ENCODE assay signal across 19 mouse cellular contexts in genomic region chr13:24955091-24955490, GRCm38 (mm10).
"Had no signal": no experiment of that assay in that cellular context is flagged by ENCODE, and none has a peak within 500 bp of the region (broad histone marks: within the 10 kb centered on the region; RNA-seq: fewer than 3 reads in every experiment).

No protein-coding gene starts in this region.

- H3K9me3 ChIP-seq: limb, embryonic 12.5 days; limb, embryonic 15.5 days; midbrain, embryonic 12.5 days; midbrain, embryonic 15.5 days; neural tube, embryonic 12.5 days; neural tube, embryonic 15.5 days had no signal

- ATAC-seq: liver, postnatal 0 days; midbrain, embryonic 15.5 days had no signal

- H3K27ac ChIP-seq: limb, embryonic 12.5 days; limb, embryonic 15.5 days; liver, embryonic 14.5 days; midbrain, embryonic 12.5 days; midbrain, embryonic 15.5 days; neural tube, embryonic 12.5 days; neural tube, embryonic 15.5 days had no signal

- H3K36me3 ChIP-seq: limb, embryonic 12.5 days; limb, embryonic 15.5 days; midbrain, embryonic 12.5 days; midbrain, embryonic 15.5 days; neural tube, embryonic 12.5 days; neural tube, embryonic 15.5 days had no signal

- H3K4me2 ChIP-seq: limb, embryonic 12.5 days; limb, embryonic 15.5 days; liver, embryonic 11.5 days; midbrain, embryonic 12.5 days; midbrain, embryonic 15.5 days; neural tube, embryonic 12.5 days; neural tube, embryonic 15.5 days had no signal

- H3K4me1 ChIP-seq: limb, embryonic 12.5 days; limb, embryonic 15.5 days; midbrain, embryonic 12.5 days; midbrain, embryonic 15.5 days; neural tube, embryonic 12.5 days; neural tube, embryonic 15.5 days had no signal

- DNase-seq: kidney, adult 9 months; kidney, postnatal 14 days; left cerebral cortex, postnatal 4 days; liver, postnatal 0 days; lung, postnatal 10 days; lung, postnatal 36 days; right cerebral cortex, adult 18-20 months; right cerebral cortex, postnatal 14 days; right cerebral cortex, postnatal 4 days; thymus, adult 18-20 months; thymus, postnatal 36 days had no signal

- H3K27me3 ChIP-seq: limb, embryonic 15.5 days; midbrain, embryonic 12.5 days; midbrain, embryonic 15.5 days; neural tube, embryonic 12.5 days; neural tube, embryonic 15.5 days had no signal

- H3K4me3 ChIP-seq: limb, embryonic 12.5 days; limb, embryonic 15.5 days; midbrain, embryonic 12.5 days; midbrain, embryonic 15.5 days; neural tube, embryonic 12.5 days; neural tube, embryonic 15.5 days had no signal

- H3K9ac ChIP-seq: limb, embryonic 12.5 days; limb, embryonic 15.5 days; liver, embryonic 14.5 days; liver, postnatal 0 days; midbrain, embryonic 12.5 days; midbrain, embryonic 15.5 days; neural tube, embryonic 12.5 days; neural tube, embryonic 15.5 days had no signal
